Mouse (Mus musculus) heart, adult 18-20 months (tissue): Measurements from ENCODE around the gene Trim15. TPM values are rescaled to one million over a fixed set of nuclear protein-coding genes. Genes with fewer than 3 reads are reported as not detected.
A peak's percentile ranks its signal among the peaks of the same experiment; 100 is the strongest.
"Not testable (repeated sequence)": the region's sequence is repeated elsewhere in the genome, so short reads cannot be mapped to it uniquely, and the experiment has no call there.

Experiments
- DNase-seq, 2 experiments: peaks; one replicate each; pipeline ENCODE4 v3.0.0; 2021 to 2022; ENCODE audit warnings: mixed read lengths in 1 of 2
- long read RNA-seq, 2 experiments: library from polyadenylated mRNA; stranded (forward); transcript quantifications; one replicate each; pipeline ENCODE4 v2.0.0; 2021
- total RNA-seq, 2 experiments: library from RNA; stranded (reverse); gene quantifications; 2 replicates each; pipeline ENCODE4 v1.2.3; 2021

Gene Trim15
- not detected for total RNA-seq
- long read RNA-seq, experiment 1, result 0 reads
- long read RNA-seq, experiment 2, result 0 reads

DNA sequence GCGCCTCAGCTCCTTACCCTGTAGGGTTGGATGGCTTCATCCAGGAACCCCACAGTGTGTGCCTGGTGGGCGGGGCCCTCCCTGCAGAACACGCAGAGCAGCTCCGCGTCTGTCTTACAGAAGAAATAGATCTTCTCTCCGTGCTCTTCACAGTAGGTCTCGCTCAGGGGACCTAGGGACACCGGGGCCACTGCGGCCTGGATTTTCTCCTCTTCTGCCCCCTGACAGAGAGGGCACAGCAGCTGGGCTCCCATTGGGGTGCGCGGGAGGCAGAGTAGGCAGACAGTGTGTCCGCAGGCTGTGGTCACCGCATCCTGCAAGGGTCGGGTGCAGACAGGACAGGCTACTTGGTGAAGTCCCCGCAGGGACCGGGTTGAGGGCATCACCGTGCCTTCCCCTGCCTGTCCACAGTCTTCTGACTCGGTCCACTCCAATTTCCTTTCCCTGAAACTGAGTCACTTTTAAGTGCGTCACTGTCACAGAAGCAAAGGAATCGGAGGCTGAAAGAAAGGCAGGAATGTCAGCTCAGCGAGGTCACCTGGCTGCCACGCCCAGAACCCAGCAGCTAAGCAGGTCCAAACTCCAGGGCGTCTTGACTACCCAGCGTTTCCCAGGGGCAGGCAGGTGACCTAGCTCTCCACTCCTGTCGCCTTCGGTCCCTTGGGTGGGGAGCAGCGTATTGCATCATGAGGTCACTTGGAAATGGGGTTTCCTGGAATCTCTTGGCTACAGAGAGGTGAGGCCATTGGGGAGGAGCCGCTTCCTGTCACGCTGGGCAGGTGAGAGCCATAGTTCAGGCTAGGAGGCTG, at the start of gene Trim15:
Gene Trim15 (minus strand): TSS at position 492 of the 809 bp plus-strand sequence.
- no peak for DNase-seq

DNA sequence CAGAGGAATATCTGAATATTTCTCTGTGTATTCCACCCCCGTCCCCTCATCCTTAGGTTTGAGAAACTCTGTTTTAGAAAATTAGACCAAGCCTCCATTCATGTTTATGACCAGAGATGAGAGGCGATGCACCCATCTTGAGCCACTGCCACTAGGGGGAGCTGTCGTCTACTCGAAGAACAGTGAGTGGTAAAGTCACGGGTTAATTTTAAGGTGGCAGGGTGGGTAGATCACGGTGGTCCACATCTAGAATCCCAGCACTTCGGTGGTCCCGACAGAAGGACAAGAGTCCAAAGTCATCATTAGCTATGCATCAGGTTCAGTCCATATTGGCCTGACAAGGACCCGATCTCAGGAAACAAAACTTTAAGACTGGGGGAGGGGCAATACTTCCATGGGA, 48.1 kb upstream of the Trim15 start:
- peak; percentile 36 to 83 for DNase-seq

DNA sequence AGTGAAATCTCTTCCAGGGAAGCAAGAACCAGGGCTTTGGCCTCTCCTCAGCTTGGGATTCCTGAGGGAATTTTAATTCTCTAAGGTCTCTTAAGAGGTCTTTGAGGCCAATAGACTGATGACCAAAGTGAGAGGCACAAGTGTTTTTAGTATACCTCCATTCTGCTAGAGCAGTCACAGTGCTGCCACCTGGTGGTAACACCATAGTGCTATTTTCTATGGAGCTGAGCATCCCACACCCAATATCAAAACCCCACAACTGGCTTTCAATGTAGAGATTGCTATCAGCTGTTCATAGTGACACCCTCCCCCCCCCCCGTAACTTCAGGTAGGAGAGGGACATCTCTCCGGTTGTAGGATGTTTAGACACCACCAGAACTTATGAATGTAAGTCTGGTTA, 47.1 kb upstream of the Trim15 start:
- peak; percentile 69 to 87 for DNase-seq

DNA sequence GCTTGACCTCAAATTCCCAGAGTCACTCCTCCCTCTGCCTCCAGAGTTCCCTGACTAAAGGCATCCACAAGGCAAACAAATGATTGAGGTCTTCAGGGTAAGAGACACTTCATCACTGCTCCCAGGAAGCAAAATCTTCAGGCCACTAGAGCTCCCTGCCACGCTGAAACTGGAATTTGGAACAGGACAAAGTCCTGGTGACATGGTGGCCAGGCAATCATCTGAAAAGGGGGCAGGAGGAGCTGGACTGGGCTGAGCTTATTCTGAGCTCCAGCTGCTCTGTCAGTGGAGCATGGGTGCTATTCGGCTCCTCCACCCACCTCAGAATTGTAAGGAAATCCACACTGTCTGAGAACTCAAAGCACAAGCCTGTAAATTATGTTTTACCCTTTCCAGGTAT, 45.0 kb upstream of the Trim15 start:
- no peak for DNase-seq

DNA sequence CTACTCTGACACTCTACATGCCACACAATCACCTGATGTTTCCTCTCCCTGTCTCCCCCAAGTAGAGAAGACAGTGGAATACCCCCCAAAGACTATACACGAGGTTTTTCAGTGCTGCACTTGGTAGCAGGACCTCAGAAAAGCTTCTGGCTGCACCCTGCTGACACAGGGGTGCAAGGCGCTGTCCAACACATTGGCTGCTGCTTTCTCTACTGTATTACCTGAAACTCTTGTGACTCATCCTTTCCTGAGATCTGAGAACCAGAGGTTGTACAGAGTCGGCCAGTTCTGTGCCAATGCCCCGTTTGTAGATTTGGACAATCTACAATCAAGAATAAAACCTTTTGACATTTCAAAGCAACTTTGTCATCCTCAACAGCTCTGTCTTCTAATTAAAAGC, 42.8 kb upstream of the Trim15 start:
- DNase-seq, result no peak

DNA sequence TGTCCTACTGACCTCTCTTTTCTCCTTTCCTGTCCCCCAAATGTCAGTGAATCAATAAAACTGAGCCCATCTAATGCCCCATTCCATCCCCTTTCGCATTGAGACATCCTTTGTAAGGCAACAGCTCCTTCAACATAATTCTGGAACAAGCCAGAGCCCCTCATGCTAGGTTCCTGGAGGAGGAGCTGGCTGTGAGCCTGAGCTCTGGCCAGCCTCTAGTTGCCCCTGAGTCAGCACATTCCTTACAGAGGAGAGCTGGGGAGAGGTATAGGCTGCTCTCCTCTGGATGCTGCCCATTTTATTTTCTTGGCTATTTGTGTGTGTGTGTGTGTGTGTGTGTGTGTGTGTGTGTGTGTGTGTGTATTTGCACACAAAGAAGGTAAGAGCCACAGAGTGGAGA, 41.2 kb upstream of the Trim15 start:
- no peak for DNase-seq

DNA sequence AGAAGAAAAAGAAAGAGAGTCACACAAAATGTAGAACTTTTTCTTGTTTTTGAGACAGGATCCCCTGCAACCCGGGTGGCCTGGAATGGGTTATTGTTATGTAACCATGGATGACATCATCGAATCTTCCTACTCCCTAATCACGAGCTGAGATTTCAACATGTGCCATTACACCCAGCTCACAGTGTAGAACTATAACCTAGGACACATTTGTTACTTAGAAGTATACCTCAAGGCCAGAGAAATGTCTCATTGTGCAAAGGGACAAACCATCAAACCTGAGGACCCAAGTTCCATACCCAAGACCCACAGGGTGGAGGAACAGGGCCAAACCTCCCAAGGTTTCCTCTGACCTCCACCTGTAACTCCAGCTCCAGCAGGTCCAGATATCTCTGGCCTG, 36.6 kb upstream of the Trim15 start:
- no peak for DNase-seq

DNA sequence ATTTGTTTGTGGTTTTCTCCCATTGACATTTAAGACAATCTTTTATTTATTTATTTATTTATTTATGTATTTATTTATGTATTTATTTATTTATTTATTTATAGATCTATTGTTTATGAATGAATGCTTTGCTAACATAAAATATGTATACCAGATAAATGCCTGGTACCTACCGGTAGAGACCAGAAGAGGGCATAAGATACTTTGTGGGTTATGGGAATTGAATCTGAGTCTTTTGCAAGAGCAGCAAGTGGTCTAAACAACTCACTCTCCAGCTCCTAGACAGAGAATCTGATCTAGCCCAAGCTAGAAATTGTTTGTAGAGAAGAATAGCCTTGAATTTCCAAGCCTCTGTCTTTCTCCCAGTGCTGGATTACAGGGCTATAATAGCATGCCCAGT, 33.7 kb upstream of the Trim15 start:
- DNase-seq, result no peak

DNA sequence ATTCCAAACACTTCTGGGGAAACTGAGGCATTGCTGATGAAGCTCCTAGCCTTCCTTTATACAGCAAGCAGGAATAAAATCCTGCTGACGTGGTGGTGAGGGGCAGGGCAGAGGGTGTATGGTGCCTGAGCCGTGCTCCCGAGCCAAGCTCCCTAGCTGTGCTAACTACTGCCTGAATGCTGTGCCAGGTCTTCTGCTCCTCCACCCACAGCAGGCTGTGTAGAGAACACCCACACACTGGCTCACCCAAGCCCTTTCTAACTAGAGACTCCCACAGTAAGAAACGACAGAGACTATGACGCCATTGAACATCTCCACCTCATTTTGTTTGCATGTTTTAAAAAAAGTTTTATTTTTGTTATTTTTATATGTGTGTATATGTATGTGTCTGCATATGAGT, 33.0 kb upstream of the Trim15 start:
- DNase-seq, result no peak

DNA sequence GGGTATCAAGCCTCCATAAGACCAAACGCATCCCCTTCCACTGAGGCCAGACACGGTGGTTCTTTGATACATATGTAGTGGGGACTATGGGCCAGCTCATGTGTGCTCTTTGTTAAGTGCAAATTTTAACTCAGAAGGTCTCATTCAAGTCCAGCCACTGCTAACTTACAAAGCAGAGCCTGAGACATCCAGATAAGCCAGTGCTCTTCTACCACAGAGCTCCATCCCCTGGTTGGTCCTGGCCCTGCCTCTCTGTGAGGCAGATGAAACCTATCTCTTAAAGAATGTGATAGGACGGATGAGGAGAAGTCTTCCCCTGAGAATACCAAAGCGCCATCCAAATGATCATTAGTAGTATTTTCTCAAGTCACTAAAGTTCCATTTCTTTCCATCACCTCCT, 32.4 kb upstream of the Trim15 start:
- DNase-seq, result no peak

DNA sequence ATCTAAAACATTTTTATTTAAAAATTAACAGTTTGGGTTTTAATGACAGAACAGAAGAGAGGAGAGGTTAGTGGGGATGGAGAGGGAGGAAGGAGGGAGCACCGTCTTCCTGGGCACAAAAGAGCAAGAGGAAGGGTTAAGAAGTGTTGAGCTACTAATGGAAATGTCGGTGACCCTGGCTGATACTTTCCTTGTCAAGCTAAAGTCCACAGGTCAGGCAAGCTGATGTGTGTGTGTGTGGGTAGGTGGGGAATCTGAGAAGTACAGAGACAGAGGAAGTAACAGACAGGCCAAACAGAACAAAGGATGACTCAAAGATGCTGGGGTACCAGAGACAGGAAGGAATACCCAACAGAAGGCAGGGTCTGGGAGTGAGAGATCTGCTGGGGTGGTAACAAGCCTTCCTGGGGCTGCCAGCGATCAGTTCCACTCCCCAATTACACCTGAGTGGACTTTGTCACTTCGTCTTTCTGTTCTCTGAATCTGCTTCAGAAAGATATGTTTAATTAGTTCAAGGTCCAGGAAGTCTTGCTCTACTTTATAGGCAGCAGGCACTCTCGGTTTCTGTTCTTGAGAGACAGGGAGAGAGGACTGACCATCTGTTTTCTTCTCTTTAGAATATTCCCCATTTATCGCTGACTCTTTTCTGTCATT, 30.7 kb upstream of the Trim15 start, which contains the start of gene Trim31:
Gene Trim31 (plus strand): TSS at position 567 of the 654 bp plus-strand sequence.
- no peak for DNase-seq

DNA sequence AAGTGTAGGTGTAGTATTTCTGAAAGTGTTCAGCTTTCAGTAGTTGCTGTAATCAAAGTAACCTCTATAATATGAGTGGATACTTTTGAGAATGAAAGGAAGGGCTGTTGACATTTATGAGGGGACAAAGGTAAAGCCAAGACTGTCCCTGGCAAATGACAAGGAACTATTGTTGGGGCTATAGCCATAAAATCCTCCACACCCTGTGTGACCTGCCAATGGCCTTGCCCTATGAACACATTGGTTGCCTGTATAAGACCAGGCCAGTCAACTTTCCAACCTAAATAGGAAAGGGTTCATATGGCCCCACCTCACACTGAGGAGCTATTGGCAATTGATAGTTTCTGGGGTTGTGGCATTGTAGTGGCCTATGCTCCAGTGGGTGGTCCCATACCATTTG, 30.1 kb upstream of the Trim15 start:
- DNase-seq, result no peak

DNA sequence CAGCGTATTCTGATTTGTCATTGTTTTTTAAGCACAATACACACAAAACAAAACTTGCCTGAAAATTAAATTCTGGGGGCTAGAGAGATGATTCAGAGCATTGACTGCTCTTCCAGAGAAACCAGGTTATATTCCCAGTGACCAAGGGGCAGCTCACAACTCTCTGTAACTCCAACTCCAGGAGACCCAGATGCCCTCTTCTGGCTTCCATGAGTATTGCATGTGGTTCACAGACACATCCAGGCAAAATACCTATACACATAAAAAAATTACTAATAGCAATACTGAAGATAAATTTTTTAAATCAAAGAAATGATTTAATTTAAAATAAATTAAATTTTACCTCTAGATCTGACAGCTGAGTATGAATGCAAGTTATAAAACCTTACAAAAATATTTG, 29.6 kb upstream of the Trim15 start:
- peak; percentile 23 to 40 for DNase-seq

DNA sequence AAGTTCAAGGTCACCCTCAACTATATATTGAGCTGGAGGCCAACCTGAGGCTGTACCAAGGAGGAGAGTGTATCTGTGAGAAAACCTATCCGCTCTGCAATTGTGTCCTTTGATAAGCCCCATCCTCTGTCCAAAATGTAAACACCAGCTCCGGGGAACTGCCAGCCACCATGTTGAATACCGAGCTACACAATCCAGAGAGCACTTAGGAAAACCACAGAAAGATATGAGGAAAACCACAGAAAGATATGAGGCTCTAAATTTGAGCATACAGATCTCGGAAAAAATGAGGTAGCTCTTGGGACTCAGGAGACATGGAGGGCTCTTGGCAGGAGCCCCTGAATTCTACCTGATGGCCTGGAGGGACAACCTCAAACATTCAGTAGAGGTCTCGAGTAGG, 26.4 kb upstream of the Trim15 start:
- DNase-seq, result no peak

DNA sequence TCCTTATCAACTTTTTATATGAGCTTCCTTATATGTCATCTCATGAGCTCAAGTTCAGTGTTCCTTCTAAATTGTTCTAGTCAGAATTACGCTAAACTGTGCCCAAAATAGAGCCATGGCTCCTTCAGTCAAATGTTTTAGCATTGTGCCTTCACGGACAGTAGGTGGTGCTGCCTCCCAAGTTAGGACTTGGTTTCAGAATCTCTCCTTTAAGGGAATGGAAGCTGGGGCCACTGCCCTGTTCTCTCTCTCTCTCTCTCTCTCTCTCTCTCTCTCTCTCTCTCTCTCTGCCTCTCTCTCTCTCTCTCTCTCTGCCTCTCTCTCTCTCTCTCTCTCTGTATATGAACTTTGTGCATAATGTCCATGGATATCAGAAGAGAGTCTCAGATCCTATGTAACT, 25.4 kb upstream of the Trim15 start:
- DNase-seq, result peak; percentile 7 to 45

DNA sequence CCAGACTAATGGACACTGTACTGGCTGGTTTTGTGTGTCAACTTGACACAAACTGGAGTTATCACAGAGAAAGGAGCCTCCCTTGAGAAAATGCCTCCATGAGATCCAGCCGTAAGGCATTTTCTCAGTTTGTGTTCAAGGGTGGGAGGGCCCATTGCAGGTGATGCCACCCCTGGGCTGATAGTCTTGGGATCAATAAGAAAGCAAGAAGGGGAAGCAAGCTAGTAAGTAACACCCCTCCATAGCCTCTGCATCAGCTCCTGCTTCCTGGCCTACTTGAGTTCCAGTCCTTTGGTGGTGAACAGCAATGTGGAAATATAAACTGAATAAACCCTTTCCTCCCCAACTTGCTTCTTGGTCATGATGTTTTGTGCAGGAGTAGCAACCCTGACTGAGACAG, 24.5 kb upstream of the Trim15 start:
- DNase-seq, result not testable (repeated sequence)

DNA sequence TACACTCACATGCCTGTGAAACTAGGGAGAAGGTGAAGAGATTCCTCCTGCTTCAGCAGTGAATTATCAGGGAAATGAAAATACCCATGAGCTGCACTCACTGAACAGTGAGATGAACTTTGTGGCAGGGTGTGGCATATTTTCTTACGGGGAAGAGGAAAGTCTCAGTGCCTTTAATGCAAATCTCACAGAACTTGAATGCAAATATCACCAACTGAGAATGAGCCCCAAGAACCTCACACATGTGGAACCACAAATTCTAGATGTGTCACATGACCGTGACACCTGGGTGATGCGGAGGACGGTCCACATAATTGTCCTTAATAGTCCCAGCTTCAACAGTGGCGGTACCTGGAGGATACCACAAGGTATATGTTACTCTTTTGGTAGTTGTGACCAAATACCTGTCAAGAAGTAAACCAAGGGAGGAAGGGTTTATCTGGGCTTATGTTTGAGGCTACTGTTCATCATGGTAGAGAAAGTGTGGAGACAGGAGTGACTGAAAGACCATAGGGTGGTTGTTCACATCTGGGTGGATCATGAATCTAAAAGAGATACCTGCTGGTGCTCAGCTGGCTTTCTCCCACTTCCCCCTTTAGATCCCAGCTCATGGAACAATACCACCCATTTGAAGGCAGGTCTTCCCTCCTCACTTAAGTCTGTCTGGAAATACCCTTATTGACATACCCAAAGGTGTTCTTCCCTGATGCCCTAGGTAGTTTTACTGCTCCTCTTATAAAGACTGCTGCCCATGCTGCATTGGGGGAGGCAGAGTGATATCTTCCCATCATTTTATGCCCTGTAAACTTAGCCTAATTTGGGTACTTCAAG, 23.3 kb upstream of the Trim15 start, which contains the start of gene Trim40:
Gene Trim40 (minus strand): TSS at position 51 of the 831 bp plus-strand sequence.
- DNase-seq, result no peak

DNA sequence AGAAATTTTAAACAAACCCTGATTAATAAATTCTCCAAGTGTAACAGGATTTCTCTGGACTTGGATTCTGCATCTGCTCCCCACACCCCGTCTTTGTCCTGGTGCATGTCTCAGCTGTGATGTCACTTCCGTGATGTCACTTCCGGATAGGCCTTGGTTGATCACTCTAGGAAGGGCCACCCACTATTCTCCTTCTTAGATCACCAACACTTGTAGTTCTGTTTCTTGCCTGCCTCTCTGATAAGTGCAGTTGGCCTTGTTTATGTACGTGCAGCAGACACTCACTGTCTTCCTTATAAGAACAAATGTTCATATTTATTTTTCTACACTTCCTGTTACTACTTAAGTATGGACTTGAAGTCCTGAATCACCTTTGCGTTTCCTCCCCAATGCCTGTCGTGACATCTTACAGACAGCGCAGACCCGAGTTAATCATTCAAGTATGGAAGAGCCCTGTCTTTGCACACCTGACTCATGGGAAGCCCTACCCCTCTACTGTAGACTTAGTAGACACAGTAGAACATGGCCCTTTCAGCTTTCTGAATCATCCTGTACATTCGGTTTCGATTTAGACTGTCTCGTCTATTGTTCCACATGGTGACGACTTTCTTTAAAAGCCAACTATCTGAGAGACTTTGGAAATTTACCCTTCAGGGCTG, 18.3 kb upstream of the Trim15 start:
- no peak for DNase-seq

DNA sequence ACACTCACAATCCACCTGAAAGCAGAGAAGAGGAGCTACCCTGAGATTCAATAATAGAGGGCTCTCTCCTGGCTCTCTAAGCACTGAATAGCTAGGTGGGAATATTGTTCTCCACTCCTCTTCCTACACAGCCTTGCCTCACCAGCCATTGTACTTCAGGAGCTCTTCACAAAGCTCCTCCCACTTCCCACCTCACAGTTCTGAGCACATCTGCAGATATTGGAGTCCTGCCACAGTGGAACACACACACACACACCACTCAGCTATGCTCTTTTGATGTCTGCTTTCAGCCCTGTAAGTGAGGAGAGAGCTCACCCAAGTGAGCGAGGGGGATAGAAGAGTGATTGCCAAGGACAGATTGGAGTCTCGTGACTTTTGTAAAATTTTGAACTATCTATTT, 16.3 kb upstream of the Trim15 start:
- no peak for DNase-seq

DNA sequence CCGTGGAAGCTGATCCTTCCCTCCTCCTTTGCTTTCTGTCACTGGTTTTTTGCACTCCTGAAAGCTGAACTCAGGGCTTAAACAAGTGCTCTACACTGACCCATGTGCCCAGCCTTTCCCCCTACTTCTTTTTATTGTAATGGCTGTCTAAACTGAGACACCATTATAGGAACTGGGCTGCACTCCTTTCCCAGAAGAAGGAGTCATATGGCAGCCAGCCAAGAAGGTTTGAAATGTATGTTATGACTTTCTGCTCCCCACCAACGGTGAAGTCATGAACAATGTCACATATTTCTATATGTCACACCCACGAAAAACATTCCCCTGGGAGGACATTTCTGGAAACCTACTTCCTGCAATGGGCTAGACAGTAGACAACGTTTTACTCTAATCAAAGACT, 7.6 kb upstream of the Trim15 start:
- no peak for DNase-seq

DNA sequence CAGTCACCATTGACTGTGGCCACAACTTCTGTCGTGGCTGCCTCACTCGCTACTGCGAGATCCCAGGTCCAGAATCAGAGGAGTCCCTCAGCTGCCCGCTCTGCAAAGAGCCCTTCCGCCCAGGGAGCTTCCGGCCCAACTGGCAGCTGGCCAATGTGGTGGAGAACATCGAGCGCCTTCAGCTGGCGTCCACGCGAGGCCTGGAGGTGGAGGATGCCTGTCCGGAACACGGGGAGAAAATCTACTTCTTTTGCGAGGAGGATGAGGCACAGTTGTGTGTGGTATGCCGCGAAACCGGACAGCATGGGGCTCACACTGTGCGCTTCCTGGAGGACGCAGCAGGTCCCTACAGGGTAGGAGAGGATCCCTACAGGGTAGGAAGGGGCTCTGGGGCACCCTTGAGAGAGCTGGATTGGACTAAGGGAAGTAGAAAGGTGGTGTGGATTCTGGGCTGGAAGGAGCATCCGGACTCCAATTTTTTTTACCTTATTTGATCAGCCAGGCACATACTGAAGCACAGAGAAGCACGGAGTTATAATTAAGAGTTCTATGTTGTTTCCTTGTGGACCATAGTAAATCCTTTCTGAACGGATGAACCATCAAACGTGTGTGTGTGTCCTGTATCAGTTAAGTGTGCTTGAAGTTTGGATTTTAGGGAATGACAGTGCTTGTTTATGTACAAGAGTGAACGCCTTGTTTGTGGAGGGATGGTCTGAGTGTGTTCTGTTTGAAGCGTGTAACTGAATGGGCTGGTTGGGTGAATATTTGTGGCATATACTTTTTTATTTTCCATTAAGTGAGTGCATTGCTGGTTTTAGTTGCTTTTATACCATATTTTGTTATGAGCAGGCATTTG, 3.2 kb upstream of the Trim15 start:
- peak; percentile 18 to 22 for DNase-seq
